Mouse (Mus musculus): Measurements from ENCODE around the gene Rab7b. TPM values are rescaled to one million over a fixed set of nuclear protein-coding genes. Genes with fewer than 3 reads are reported as not detected.
A peak's percentile ranks its signal among the peaks of the same experiment; 100 is the strongest.

Gene Rab7b
- total and polyA plus RNA-seq, 2 experiments from 2014 or later, result 2.8 to 3.1 TPM

- Histone ChIP-seq H3K9me3 (replicated peaks; ENCODE audit: control insufficient read depth, low read length) (no peaks in the 10 kb centered on the region), H3K4me2 (ENCODE audit: low read depth, low read length) (no peak overlapping the region), H3K4me1 (ENCODE audit: control insufficient read depth, insufficient read depth) (peaks cover 13% of the 10 kb centered on the region), H3K9ac (replicated peaks; ENCODE audit: low read depth, low read length) (no peak overlapping the region), H3K36me3 (replicated peaks; ENCODE audit: control insufficient read depth, insufficient read depth, low read length) (no peaks in the 10 kb centered on the region), H3K27ac (ENCODE audit: low read depth) (no peak overlapping the region), H3K27me3 (ENCODE audit: control insufficient read depth, insufficient read depth, low read length) (no peaks in the 10 kb centered on the region), H3K4me3 (ENCODE audit: low read depth, low read length) (no peak overlapping the region)
- DNase-seq (ENCODE audit: low spot score), result no peak
- WGBS, result 86% methylated on average over 2 of the region's 2 CpGs
- no peak for TF ChIP-seq CTCF (IDR thresholded peaks at IDR 0.05; ENCODE audit: low read depth)
- ATAC-seq (ENCODE audit: insufficient read depth, low read depth), result no peak
Observed at GRCm38 (mm10) chr1:131695308-131695707, 6.8 kb downstream of the Rab7b start.

- DNase-seq (ENCODE audit: low spot score), result peak; percentile 66
Observed at GRCm38 (mm10) chr1:131696325-131696724, 7.8 kb downstream of the Rab7b start.

GRCm38 (mm10) chr1:131698770-131699169 is 10.3 kb downstream of the Rab7b start:
- Histone ChIP-seq H3K4me3 (ENCODE audit: low read depth, low read length) (no peak overlapping the region), H3K9me3 (replicated peaks; ENCODE audit: control insufficient read depth, low read length) (no peaks in the 10 kb centered on the region), H3K4me1 (ENCODE audit: control insufficient read depth, insufficient read depth) (peaks cover 13% of the 10 kb centered on the region), H3K9ac (replicated peaks; ENCODE audit: low read depth, low read length) (no peak overlapping the region), H3K4me2 (ENCODE audit: low read depth, low read length) (no peak overlapping the region), H3K36me3 (replicated peaks; ENCODE audit: control insufficient read depth, insufficient read depth, low read length) (no peaks in the 10 kb centered on the region), H3K27ac (ENCODE audit: low read depth) (no peak overlapping the region), H3K27me3 (ENCODE audit: control insufficient read depth, insufficient read depth, low read length) (no peaks in the 10 kb centered on the region)
- WGBS, result 88% methylated on average over 3 of the region's 3 CpGs
- DNase-seq (ENCODE audit: low spot score), result no peak
- no peak for ATAC-seq (ENCODE audit: insufficient read depth, low read depth)
- TF ChIP-seq EP300 (IDR thresholded peaks at IDR 0.05; ENCODE audit: low read depth), result no peak
- TF ChIP-seq CTCF (IDR thresholded peaks at IDR 0.05; ENCODE audit: low read depth), result no peak

More at GRCm38 (mm10) chr1:131696325-131696724, 7.8 kb downstream of the Rab7b start:
- H3K9ac ChIP-seq (replicated peaks; ENCODE audit: low read depth, low read length), result no peak overlapping the region
- no peaks in the 10 kb centered on the region for H3K9me3 ChIP-seq (replicated peaks; ENCODE audit: control insufficient read depth, low read length)
- H3K4me2 ChIP-seq (ENCODE audit: low read depth, low read length), result no peak overlapping the region
- 34% methylated on average over 4 of the region's 4 CpGs for WGBS
- TF ChIP-seq EP300 (IDR thresholded peaks at IDR 0.05; ENCODE audit: low read depth) (no peak), CTCF (IDR thresholded peaks at IDR 0.05; ENCODE audit: low read depth) (no peak)
- peak overlapping the region; percentile 30; the same call in 1 of the 2 replicates for H3K27ac ChIP-seq (ENCODE audit: low read depth)
- ATAC-seq (ENCODE audit: insufficient read depth, low read depth), result peak; percentile 75; the same call in 1 of the 2 replicates
- peaks cover 7% of the 10 kb centered on the region for H3K4me1 ChIP-seq (ENCODE audit: control insufficient read depth, insufficient read depth)
- no peaks in the 10 kb centered on the region for H3K27me3 ChIP-seq (ENCODE audit: control insufficient read depth, insufficient read depth, low read length)
- H3K36me3 ChIP-seq (replicated peaks; ENCODE audit: control insufficient read depth, insufficient read depth, low read length), result no peaks in the 10 kb centered on the region
- no peak overlapping the region for H3K4me3 ChIP-seq (ENCODE audit: low read depth, low read length)

GRCm38 (mm10) chr1:131699642-131700041 is 11.1 kb downstream of the Rab7b start:
- no peak for TF ChIP-seq EP300 (IDR thresholded peaks at IDR 0.05; ENCODE audit: low read depth)
- no peak for TF ChIP-seq CTCF (IDR thresholded peaks at IDR 0.05; ENCODE audit: low read depth)
- DNase-seq (ENCODE audit: low spot score) (no peak), ATAC-seq (ENCODE audit: insufficient read depth, low read depth) (no peak)
- Histone ChIP-seq H3K4me1 (ENCODE audit: control insufficient read depth, insufficient read depth) (peaks cover 13% of the 10 kb centered on the region), H3K27me3 (ENCODE audit: control insufficient read depth, insufficient read depth, low read length) (no peaks in the 10 kb centered on the region), H3K27ac (ENCODE audit: low read depth) (no peak overlapping the region), H3K36me3 (replicated peaks; ENCODE audit: control insufficient read depth, insufficient read depth, low read length) (no peaks in the 10 kb centered on the region), H3K4me2 (ENCODE audit: low read depth, low read length) (no peak overlapping the region), H3K4me3 (ENCODE audit: low read depth, low read length) (no peak overlapping the region), H3K9ac (replicated peaks; ENCODE audit: low read depth, low read length) (no peak overlapping the region), H3K9me3 (replicated peaks; ENCODE audit: control insufficient read depth, low read length) (no peaks in the 10 kb centered on the region)
- 54% methylated on average over 4 of the region's 4 CpGs for WGBS

- no peak for TF ChIP-seq EP300 (IDR thresholded peaks at IDR 0.05; ENCODE audit: low read depth)
- TF ChIP-seq CTCF (IDR thresholded peaks at IDR 0.05; ENCODE audit: low read depth), result no peak
- Histone ChIP-seq H3K9me3 (replicated peaks; ENCODE audit: control insufficient read depth, low read length) (no peaks in the 10 kb centered on the region), H3K4me2 (ENCODE audit: low read depth, low read length) (no peak overlapping the region), H3K27ac (ENCODE audit: low read depth) (no peak overlapping the region), H3K36me3 (replicated peaks; ENCODE audit: control insufficient read depth, insufficient read depth, low read length) (no peaks in the 10 kb centered on the region), H3K27me3 (ENCODE audit: control insufficient read depth, insufficient read depth, low read length) (no peaks in the 10 kb centered on the region), H3K4me3 (ENCODE audit: low read depth, low read length) (no peak overlapping the region), H3K9ac (replicated peaks; ENCODE audit: low read depth, low read length) (no peak overlapping the region), H3K4me1 (ENCODE audit: control insufficient read depth, insufficient read depth) (peaks cover 13% of the 10 kb centered on the region)
- DNase-seq (ENCODE audit: low spot score) (no peak), ATAC-seq (ENCODE audit: insufficient read depth, low read depth) (no peak)
- 75% methylated on average over 5 of the region's 5 CpGs for WGBS
Observed at GRCm38 (mm10) chr1:131700447-131700846, 12.0 kb downstream of the Rab7b start.

GRCm38 (mm10) chr1:131701391-131701790 is 12.9 kb downstream of the Rab7b start:
- Histone ChIP-seq H3K27me3 (ENCODE audit: control insufficient read depth, insufficient read depth, low read length) (no peaks in the 10 kb centered on the region), H3K9me3 (replicated peaks; ENCODE audit: control insufficient read depth, low read length) (no peaks in the 10 kb centered on the region), H3K9ac (replicated peaks; ENCODE audit: low read depth, low read length) (no peak overlapping the region), H3K27ac (ENCODE audit: low read depth) (no peak overlapping the region), H3K4me2 (ENCODE audit: low read depth, low read length) (no peak overlapping the region), H3K4me3 (ENCODE audit: low read depth, low read length) (no peak overlapping the region), H3K4me1 (ENCODE audit: control insufficient read depth, insufficient read depth) (peaks cover 10% of the 10 kb centered on the region), H3K36me3 (replicated peaks; ENCODE audit: control insufficient read depth, insufficient read depth, low read length) (no peaks in the 10 kb centered on the region)
- TF ChIP-seq EP300 (IDR thresholded peaks at IDR 0.05; ENCODE audit: low read depth), result no peak
- TF ChIP-seq CTCF (IDR thresholded peaks at IDR 0.05; ENCODE audit: low read depth), result no peak
- no peak for ATAC-seq (ENCODE audit: insufficient read depth, low read depth)
- 88% methylated on average over 5 of the region's 5 CpGs for WGBS
- DNase-seq (ENCODE audit: low spot score), result no peak

All from heart, postnatal 0 days (tissue).